Mouse (Mus musculus) midbrain, embryonic 11.5 days (tissue): ENCODE data around the gene Pmvk. TPM values are rescaled to one million over a fixed set of nuclear protein-coding genes. Genes with fewer than 3 reads are reported as not detected.

Experiments used
- polyA plus RNA-seq: library from polyadenylated mRNA; unstranded; fragments of >200 nt; fragmentation: Nextera tagmentation; extraction: Ambion mirVana; gene quantifications from 2 replicates; pipeline ENCODE4 v1.2.1, GENCODE M21; 2014

Pmvk gene
- polyA plus RNA-seq, 1 experiment from 2014 or later, result 69.7 TPM

Other genes starting within 250 kb of the Pmvk start
- 50.7 and 55.8 TPM in 2 replicates for gene Thbs3, start 239.4 kb upstream of the Pmvk start, polyA plus RNA-seq
- gene Mtx1, start 227.5 kb upstream of the Pmvk start, polyA plus RNA-seq, result 174 and 179 TPM in 2 replicates
- 2.7 and 4.4 TPM in 2 replicates for gene Muc1, start 225.5 kb upstream of the Pmvk start, polyA plus RNA-seq
- gene Krtcap2, start 208.6 kb upstream of the Pmvk start, polyA plus RNA-seq, result 261 and 270 TPM in 2 replicates
- gene Trim46, start 208.2 kb upstream of the Pmvk start, polyA plus RNA-seq, result 7.1 and 8.5 TPM in 2 replicates
- gene Dpm3, start 195.2 kb upstream of the Pmvk start, polyA plus RNA-seq, result 83.0 and 87.2 TPM in 2 replicates
- gene Slc50a1, start 184.0 kb upstream of the Pmvk start, polyA plus RNA-seq, result 33.0 and 34.7 TPM in 2 replicates
- gene Efna1, start 173.4 kb upstream of the Pmvk start, polyA plus RNA-seq, result 12.2 and 12.5 TPM in 2 replicates
- 4.6 and 6.4 TPM in 2 replicates for gene Efna3, start 131.6 kb upstream of the Pmvk start, polyA plus RNA-seq
- gene Efna4, start 116.5 kb upstream of the Pmvk start, polyA plus RNA-seq, result 15.3 and 17.5 TPM in 2 replicates
- 17.0 and 18.7 TPM in 2 replicates for gene Adam15, start 104.5 kb upstream of the Pmvk start, polyA plus RNA-seq
- 0.33 TPM in 1 of 2 replicates, not detected in the other for gene Dcst2, start 92.6 kb upstream of the Pmvk start, polyA plus RNA-seq
- 0.23 and 0.40 TPM in 2 replicates for gene Dcst1, start 89.3 kb upstream of the Pmvk start, polyA plus RNA-seq
- 0.27 and 0.32 TPM in 2 replicates for gene Zbtb7b, start 59.8 kb upstream of the Pmvk start, polyA plus RNA-seq
- gene Lenep, start 51.7 kb upstream of the Pmvk start, polyA plus RNA-seq, result 0.52 TPM in 1 of 2 replicates, not detected in the other
- gene Flad1, start 42.7 kb upstream of the Pmvk start, polyA plus RNA-seq, result 25.0 and 25.4 TPM in 2 replicates
- gene Cks1b, start 36.2 kb upstream of the Pmvk start, polyA plus RNA-seq, result 420 and 441 TPM in 2 replicates
- gene Shc1, start 36.1 kb upstream of the Pmvk start, polyA plus RNA-seq, result 23.4 and 26.2 TPM in 2 replicates
- 47.2 and 52.5 TPM in 2 replicates for gene Pygo2, start 24.3 kb upstream of the Pmvk start, polyA plus RNA-seq
- gene Pbxip1, start 17.8 kb upstream of the Pmvk start, polyA plus RNA-seq, result 7.5 and 8.3 TPM in 2 replicates
- gene Kcnn3, start 65.6 kb downstream of the Pmvk start, polyA plus RNA-seq, result 1.3 and 1.4 TPM in 2 replicates